Mouse (Mus musculus): Measurements from ENCODE around the gene Clns1a. TPM values are rescaled to one million over a fixed set of nuclear protein-coding genes. Genes with fewer than 3 reads are reported as not detected.

The Clns1a gene
- polyA plus RNA-seq, 1 experiment from 2014 or later, result 80.5 TPM

DNA sequence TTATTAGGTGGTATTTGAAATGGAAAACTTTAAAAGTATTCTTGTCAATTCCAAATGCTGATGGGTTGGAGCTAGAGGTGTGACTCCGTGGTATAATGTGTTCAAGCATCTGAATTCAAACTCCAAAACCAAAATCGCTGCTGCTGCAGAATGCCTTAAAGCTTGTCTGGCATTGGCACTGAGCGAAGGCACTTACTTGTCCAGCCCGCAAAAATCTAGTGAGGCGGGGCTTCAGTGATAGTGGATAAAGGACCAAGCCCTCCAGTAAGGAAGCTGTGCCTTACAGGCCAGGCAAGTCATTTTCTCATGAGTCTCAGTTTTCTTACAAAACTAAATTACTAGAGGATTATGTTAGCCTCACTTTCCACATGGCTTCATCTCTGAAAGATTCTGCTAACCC lies 11.4 kb downstream of the Clns1a start:
- no peak overlapping the region for H3K9ac ChIP-seq
- ATAC-seq (replicated peaks; ENCODE audit: insufficient number of reproducible peaks, insufficient read depth, low FRiP score, low read depth), result no peak
- no peak overlapping the region for H3K27ac ChIP-seq
- 70% methylated on average over 5 of the region's 5 CpGs for WGBS
- no peaks in the 10 kb centered on the region for H3K9me3 ChIP-seq (replicated peaks)
- H3K4me1 ChIP-seq (replicated peaks), result 0 out of 2 replicates have a peak, but pooled peaks cover 3% of the 10 kb centered on the region
- peaks cover 13% of the 10 kb centered on the region for H3K36me3 ChIP-seq
- no peak overlapping the region for H3K4me2 ChIP-seq
- H3K4me3 ChIP-seq, result no peak overlapping the region
- H3K27me3 ChIP-seq, result no peaks in the 10 kb centered on the region

DNA sequence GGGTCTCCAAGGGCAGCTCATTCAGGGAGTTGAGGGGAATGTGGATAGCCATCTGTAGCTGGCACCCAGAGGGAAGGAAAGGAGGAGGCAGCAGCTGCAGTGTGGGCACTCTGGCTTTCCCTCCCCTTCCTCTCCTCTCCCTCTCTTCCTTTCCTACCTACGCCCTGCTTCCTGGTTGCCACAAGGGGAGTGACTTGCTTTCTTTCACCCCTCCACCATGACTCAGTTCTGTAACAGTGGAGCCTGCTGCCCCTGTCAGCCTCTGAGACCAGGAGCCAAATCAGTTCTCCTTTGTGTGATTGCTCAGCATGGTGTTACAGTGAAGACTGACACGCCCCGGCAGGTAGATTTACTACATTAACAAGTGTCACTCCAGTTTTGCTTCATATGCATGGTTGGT lies 12.8 kb downstream of the Clns1a start:
- Histone ChIP-seq H3K36me3 (peaks cover 23% of the 10 kb centered on the region), H3K4me2 (no peak overlapping the region), H3K9me3 (replicated peaks) (no peaks in the 10 kb centered on the region), H3K9ac (no peak overlapping the region), H3K4me3 (no peak overlapping the region), H3K4me1 (replicated peaks) (0 out of 2 replicates have a peak, but pooled peaks cover 3% of the 10 kb centered on the region), H3K27ac (no peak overlapping the region), H3K27me3 (no peaks in the 10 kb centered on the region)
- no peak for ATAC-seq (replicated peaks; ENCODE audit: insufficient number of reproducible peaks, insufficient read depth, low FRiP score, low read depth)
- WGBS, result 82% methylated on average over 3 of the region's 3 CpGs

GRCm38 (mm10) chr7:97714651-97715050 lies 18.2 kb downstream of the Clns1a start:
- Histone ChIP-seq H3K9ac (no peak overlapping the region), H3K27me3 (no peaks in the 10 kb centered on the region), H3K36me3 (peaks cover 64% of the 10 kb centered on the region), H3K27ac (no peak overlapping the region), H3K4me3 (no peak overlapping the region), H3K4me1 (replicated peaks) (no peaks in the 10 kb centered on the region), H3K9me3 (replicated peaks) (no peaks in the 10 kb centered on the region), H3K4me2 (no peak overlapping the region)
- no peak for ATAC-seq (replicated peaks; ENCODE audit: insufficient number of reproducible peaks, insufficient read depth, low FRiP score, low read depth)
- WGBS, result 93% methylated on average over 5 of the region's 5 CpGs

GRCm38 (mm10) chr7:97717326-97717725 lies 20.9 kb downstream of the Clns1a start:
- H3K36me3 ChIP-seq, result peaks cover 56% of the 10 kb centered on the region
- H3K9me3 ChIP-seq (replicated peaks), result no peaks in the 10 kb centered on the region
- 90% methylated on average over 1 of the region's 1 CpGs for WGBS
- no peak for ATAC-seq (replicated peaks; ENCODE audit: insufficient number of reproducible peaks, insufficient read depth, low FRiP score, low read depth)
- no peak overlapping the region for H3K27ac ChIP-seq
- no peaks in the 10 kb centered on the region for H3K27me3 ChIP-seq
- H3K4me2 ChIP-seq, result no peak overlapping the region
- no peak overlapping the region for H3K4me3 ChIP-seq
- H3K9ac ChIP-seq, result no peak overlapping the region
- H3K4me1 ChIP-seq (replicated peaks), result no peaks in the 10 kb centered on the region

DNA sequence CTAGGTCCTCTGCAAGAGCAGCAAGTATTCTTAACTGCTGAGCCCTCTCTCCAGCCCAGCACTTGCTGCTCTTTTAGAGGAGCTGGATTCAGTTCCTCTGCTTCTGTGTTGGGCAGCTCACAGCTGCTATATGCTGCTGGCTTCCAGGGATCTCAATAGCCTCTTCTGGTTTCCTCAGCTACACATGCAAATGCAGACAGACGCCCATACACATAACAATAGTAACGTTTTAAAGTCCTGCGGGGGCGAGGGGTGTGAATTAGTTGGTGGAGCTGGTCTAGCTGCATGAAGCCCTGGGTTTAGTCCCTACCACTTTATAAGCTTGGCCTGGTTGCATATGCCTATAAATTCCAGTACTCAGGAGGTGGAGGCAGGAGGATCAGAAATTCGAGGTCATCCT lies 22.6 kb downstream of the Clns1a start:
- H3K36me3 ChIP-seq, result peaks cover 44% of the 10 kb centered on the region
- H3K27me3 ChIP-seq, result no peaks in the 10 kb centered on the region
- no peak overlapping the region for H3K9ac ChIP-seq
- H3K4me3 ChIP-seq, result no peak overlapping the region
- H3K9me3 ChIP-seq (replicated peaks), result no peaks in the 10 kb centered on the region
- H3K27ac ChIP-seq, result no peak overlapping the region
- H3K4me2 ChIP-seq, result no peak overlapping the region
- no peaks in the 10 kb centered on the region for H3K4me1 ChIP-seq (replicated peaks)
- no peak for ATAC-seq (replicated peaks; ENCODE audit: insufficient number of reproducible peaks, insufficient read depth, low FRiP score, low read depth)
- WGBS, result 85% methylated on average over 5 of the region's 5 CpGs

DNA sequence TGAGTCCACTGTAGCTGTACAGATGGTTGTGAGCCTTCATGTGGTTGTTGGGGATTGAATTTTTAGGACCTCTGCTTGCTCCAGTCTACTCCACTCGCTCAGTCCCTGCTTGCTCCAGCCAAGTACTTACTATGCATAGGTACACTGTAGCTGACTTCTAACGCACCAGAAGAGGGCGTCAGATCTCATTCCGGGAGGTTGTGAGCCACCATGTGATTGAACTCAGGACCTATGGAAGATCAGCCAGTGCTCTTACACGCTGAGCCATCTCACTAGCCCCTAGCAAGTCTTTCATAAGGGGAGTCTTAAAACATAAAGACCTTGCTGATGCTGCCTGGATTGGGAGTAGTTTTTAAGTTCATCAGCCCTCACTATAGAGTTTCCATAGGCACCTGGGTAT lies 23.7 kb downstream of the Clns1a start:
- no peaks in the 10 kb centered on the region for H3K9me3 ChIP-seq (replicated peaks)
- no peak overlapping the region for H3K4me2 ChIP-seq
- H3K4me3 ChIP-seq, result no peak overlapping the region
- H3K27me3 ChIP-seq, result no peaks in the 10 kb centered on the region
- H3K9ac ChIP-seq, result no peak overlapping the region
- no peak for ATAC-seq (replicated peaks; ENCODE audit: insufficient number of reproducible peaks, insufficient read depth, low FRiP score, low read depth)
- H3K27ac ChIP-seq, result no peak overlapping the region
- no peaks in the 10 kb centered on the region for H3K4me1 ChIP-seq (replicated peaks)
- 82% methylated on average over 5 of the region's 5 CpGs for WGBS
- H3K36me3 ChIP-seq, result peaks cover 34% of the 10 kb centered on the region

DNA sequence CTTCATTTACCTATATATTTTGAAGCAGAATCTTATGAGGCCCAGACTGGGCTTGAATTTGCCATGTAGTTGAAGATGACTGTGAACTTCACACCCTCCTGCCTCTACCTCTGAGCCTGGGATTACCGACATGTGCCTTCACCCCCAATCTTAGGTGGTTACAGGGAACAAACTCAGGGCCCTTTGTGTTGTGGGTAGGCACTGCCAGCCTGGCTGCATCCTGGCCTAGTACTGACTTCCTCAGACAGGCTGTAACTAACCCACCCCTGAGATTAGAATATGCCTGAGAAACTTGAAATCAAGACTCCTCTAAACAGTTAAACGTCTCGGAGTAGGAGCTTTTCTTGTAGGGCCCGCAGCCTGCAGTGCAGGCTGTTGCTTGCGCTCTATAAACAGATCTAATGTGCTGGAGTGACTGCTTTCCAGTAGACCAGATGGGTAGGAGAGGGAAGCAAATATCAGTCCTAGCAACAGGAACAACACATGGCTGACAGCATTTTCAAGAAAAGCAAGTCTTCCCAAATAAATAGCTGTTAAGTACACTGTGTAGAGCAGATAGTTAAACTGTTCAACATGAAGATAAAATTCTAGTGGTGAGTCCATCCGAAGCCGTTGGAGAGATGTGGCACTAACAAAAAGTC lies 26.0 kb downstream of the Clns1a start:
- Histone ChIP-seq H3K27me3 (no peaks in the 10 kb centered on the region), H3K36me3 (peaks cover 20% of the 10 kb centered on the region), H3K4me2 (no peak overlapping the region), H3K9ac (no peak overlapping the region), H3K27ac (no peak overlapping the region), H3K4me1 (replicated peaks) (no peaks in the 10 kb centered on the region), H3K9me3 (replicated peaks) (no peaks in the 10 kb centered on the region), H3K4me3 (no peak overlapping the region)
- WGBS, result 89% methylated on average over 7 of the region's 7 CpGs
- no peak for ATAC-seq (replicated peaks; ENCODE audit: insufficient number of reproducible peaks, insufficient read depth, low FRiP score, low read depth)

DNA sequence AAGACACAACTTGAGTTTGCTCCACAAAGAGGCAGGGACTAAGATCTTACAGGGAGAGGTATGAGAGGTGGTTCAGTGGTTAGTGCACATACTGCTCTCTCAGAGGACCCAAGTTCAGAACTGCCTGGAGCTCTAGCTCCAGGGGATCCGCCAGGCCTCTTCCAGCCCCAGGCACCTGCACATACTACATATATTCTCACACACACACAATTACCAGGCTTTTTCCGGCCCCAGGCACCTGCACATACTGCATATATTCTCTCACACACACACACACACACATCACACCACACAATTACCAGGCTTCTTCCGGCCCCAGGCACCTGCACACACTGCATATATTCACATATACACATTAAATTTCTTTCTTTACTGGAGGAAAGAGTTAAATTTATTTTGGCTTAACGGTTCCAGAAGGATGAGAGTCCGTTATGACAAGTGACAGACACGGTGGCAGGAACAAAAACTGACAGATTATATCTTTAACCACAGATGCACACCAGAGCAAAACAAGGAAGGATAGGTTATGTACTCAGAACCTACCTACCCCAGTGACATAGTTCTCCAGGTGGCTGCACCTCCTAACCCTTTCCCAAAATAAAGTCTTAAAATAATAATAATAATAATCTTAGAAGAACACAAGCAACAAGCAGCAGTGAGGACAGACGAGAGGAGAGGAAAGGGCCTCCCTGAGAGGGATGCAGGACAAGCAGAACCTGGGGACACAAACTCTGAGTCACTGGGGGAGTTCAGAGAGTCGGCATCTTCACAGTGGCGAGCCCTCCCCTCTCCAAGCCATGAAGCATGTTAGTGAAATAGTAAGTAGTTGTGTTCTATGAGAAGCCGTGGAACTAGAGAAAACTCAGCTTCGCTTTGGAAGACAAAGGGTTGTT lies 27.5 kb downstream of the Clns1a start:
- Histone ChIP-seq H3K9me3 (replicated peaks) (no peaks in the 10 kb centered on the region), H3K4me1 (replicated peaks) (no peaks in the 10 kb centered on the region), H3K27me3 (no peaks in the 10 kb centered on the region), H3K9ac (no peak overlapping the region), H3K27ac (no peak overlapping the region), H3K36me3 (peaks cover 9% of the 10 kb centered on the region), H3K4me2 (no peak overlapping the region), H3K4me3 (no peak overlapping the region)
- 83% methylated on average over 11 of the region's 11 CpGs for WGBS
- ATAC-seq (replicated peaks; ENCODE audit: insufficient number of reproducible peaks, insufficient read depth, low FRiP score, low read depth), result no peak

DNA sequence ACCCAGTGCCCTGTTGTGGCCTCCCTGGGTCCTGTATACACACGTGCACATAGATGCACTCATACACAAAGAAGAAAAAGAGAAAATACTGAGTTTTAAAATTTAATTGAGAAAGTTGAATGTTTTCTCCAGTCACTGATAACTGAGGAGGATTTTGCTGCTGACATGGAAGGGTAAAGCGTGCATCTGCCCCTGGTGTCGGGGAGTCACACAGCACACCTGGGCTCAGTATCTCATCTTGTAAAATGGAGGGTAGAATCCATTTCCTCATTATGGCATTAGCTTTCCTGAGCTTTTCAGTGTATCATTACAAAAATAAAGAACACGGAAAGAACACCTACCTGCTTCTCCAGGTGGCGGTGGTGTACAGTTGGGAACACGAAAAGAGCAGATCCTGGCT lies 29.0 kb downstream of the Clns1a start:
- no peaks in the 10 kb centered on the region for H3K4me1 ChIP-seq (replicated peaks)
- H3K4me3 ChIP-seq, result no peak overlapping the region
- H3K9me3 ChIP-seq (replicated peaks), result no peaks in the 10 kb centered on the region
- no peak overlapping the region for H3K27ac ChIP-seq
- no peak overlapping the region for H3K4me2 ChIP-seq
- H3K9ac ChIP-seq, result no peak overlapping the region
- ATAC-seq (replicated peaks; ENCODE audit: insufficient number of reproducible peaks, insufficient read depth, low FRiP score, low read depth), result no peak
- WGBS, result 94% methylated on average over 6 of the region's 6 CpGs
- no peaks in the 10 kb centered on the region for H3K27me3 ChIP-seq
- no peaks in the 10 kb centered on the region for H3K36me3 ChIP-seq

- Histone ChIP-seq H3K4me3 (no peak overlapping the region), H3K4me1 (replicated peaks) (no peaks in the 10 kb centered on the region), H3K27me3 (no peaks in the 10 kb centered on the region), H3K27ac (no peak overlapping the region), H3K9ac (no peak overlapping the region), H3K9me3 (replicated peaks) (no peaks in the 10 kb centered on the region), H3K36me3 (no peaks in the 10 kb centered on the region), H3K4me2 (no peak overlapping the region)
- ATAC-seq (replicated peaks; ENCODE audit: insufficient number of reproducible peaks, insufficient read depth, low FRiP score, low read depth), result no peak
- 80% methylated on average over 7 of the region's 7 CpGs for WGBS
These were observed 29.6 kb downstream of the Clns1a start for GRCm38 (mm10) chr7:97726080-97726479.

DNA sequence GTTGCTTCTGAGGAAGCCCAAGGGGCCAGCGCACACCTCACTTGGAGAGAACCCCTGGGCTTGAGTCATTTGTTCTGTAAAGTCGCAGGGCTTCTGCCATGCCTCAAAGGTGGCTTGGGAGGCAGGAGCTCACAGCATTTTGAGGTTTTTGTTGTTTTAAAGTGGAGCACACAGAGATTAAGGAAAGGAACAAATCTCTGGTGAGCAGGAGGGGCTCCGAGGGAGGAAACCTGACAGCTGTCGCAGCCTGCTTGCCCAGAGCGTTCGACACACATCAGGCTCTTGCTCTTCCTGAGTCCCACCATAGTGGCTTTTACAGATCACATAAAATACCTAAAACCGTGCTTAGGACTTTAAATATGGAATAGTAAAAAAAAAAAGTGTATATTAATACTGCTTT lies 30.3 kb downstream of the Clns1a start:
- H3K4me2 ChIP-seq, result no peak overlapping the region
- H3K4me1 ChIP-seq (replicated peaks), result no peaks in the 10 kb centered on the region
- H3K36me3 ChIP-seq, result no peaks in the 10 kb centered on the region
- no peak for ATAC-seq (replicated peaks; ENCODE audit: insufficient number of reproducible peaks, insufficient read depth, low FRiP score, low read depth)
- H3K4me3 ChIP-seq, result no peak overlapping the region
- no peaks in the 10 kb centered on the region for H3K9me3 ChIP-seq (replicated peaks)
- H3K9ac ChIP-seq, result no peak overlapping the region
- WGBS, result 70% methylated on average over 7 of the region's 7 CpGs
- H3K27ac ChIP-seq, result no peak overlapping the region
- no peaks in the 10 kb centered on the region for H3K27me3 ChIP-seq

All from heart, embryonic 15.5 days (tissue).